Mouse (Mus musculus): ENCODE results near the gene Flcn.
"Not testable (repeated sequence)": the region's sequence is repeated elsewhere in the genome, so short reads cannot be mapped to it uniquely, and the experiment has no call there.

Flcn gene

GRCm38 (mm10) chr11:59809670-59810474, at the start of gene Flcn:
Gene Flcn, minus strand, starts transcription at chr11:59810016.
- DNase-seq (ENCODE audit: extremely low read depth, low read depth, low spot score): no peak

GRCm38 (mm10) chr11:59852865-59853264, 43.0 kb upstream of the Flcn start:
- DNase-seq (ENCODE audit: extremely low read depth, low read depth, low spot score): no peak

GRCm38 (mm10) chr11:59847891-59848884, 38.4 kb upstream of the Flcn start:
- DNase-seq (ENCODE audit: extremely low read depth, low read depth, low spot score): no peak

- no peak for DNase-seq (ENCODE audit: extremely low read depth, low read depth, low spot score)
These were observed 37.3 kb upstream of the Flcn start for GRCm38 (mm10) chr11:59847131-59847530.

GRCm38 (mm10) chr11:59846311-59846710, 36.5 kb upstream of the Flcn start:
- DNase-seq (ENCODE audit: extremely low read depth, low read depth, low spot score): no peak

GRCm38 (mm10) chr11:59839459-59840126, 29.8 kb upstream of the Flcn start, which contains the start of gene Cops3:
Gene Cops3, minus strand, starts transcription at chr11:59839838.
- DNase-seq (ENCODE audit: extremely low read depth, low read depth, low spot score): peak; percentile 61

- no peak for DNase-seq (ENCODE audit: extremely low read depth, low read depth, low spot score)
These were observed 29.2 kb upstream of the Flcn start, which contains the start of gene Nt5m for GRCm38 (mm10) chr11:59839008-59839458. Gene Nt5m, plus strand, starts transcription at chr11:59839447.

GRCm38 (mm10) chr11:59838426-59838825, 28.6 kb upstream of the Flcn start:
- no peak for DNase-seq (ENCODE audit: extremely low read depth, low read depth, low spot score)

GRCm38 (mm10) chr11:59837789-59838188, 28.0 kb upstream of the Flcn start:
- not testable (repeated sequence) for DNase-seq (ENCODE audit: extremely low read depth, low read depth, low spot score)

GRCm38 (mm10) chr11:59821625-59822024, 11.8 kb upstream of the Flcn start:
- DNase-seq (ENCODE audit: extremely low read depth, low read depth, low spot score): no peak

- DNase-seq (ENCODE audit: extremely low read depth, low read depth, low spot score): no peak
These were observed 8.1 kb upstream of the Flcn start for GRCm38 (mm10) chr11:59817916-59818315.

- DNase-seq (ENCODE audit: extremely low read depth, low read depth, low spot score): no peak
These were observed 5.8 kb upstream of the Flcn start for GRCm38 (mm10) chr11:59815482-59816065.

- DNase-seq (ENCODE audit: extremely low read depth, low read depth, low spot score): no peak
These were observed 5.1 kb upstream of the Flcn start for GRCm38 (mm10) chr11:59814936-59815335.

- DNase-seq (ENCODE audit: extremely low read depth, low read depth, low spot score): no peak
These were observed 4.5 kb upstream of the Flcn start for GRCm38 (mm10) chr11:59814311-59814710.

GRCm38 (mm10) chr11:59813276-59813675, 3.5 kb upstream of the Flcn start:
- no peak for DNase-seq (ENCODE audit: extremely low read depth, low read depth, low spot score)

- DNase-seq (ENCODE audit: extremely low read depth, low read depth, low spot score): no peak
These were observed 1.4 kb upstream of the Flcn start for GRCm38 (mm10) chr11:59811211-59811610.

GRCm38 (mm10) chr11:59810480-59811158, 803 bp upstream of the Flcn start:
- no peak for DNase-seq (ENCODE audit: extremely low read depth, low read depth, low spot score)

- no peak for DNase-seq (ENCODE audit: extremely low read depth, low read depth, low spot score)
These were observed 646 bp downstream of the Flcn start for GRCm38 (mm10) chr11:59809071-59809669.

GRCm38 (mm10) chr11:59808170-59808960, 1.5 kb downstream of the Flcn start:
- no peak for DNase-seq (ENCODE audit: extremely low read depth, low read depth, low spot score)
